Mouse (Mus musculus): ENCODE measurements around the gene Tmem121b. TPM values are rescaled to one million over a fixed set of nuclear protein-coding genes. Genes with fewer than 3 reads are reported as not detected.

Gene Tmem121b
- polyA plus RNA-seq, 1 experiment from 2014 or later, result 0.17 TPM

GRCm38 (mm10) chr6:120461217-120461616, 32.4 kb downstream of the Tmem121b start:
- no peak for DNase-seq
- peaks cover 8% of the 10 kb centered on the region; the same call in 1 of the 2 replicates for H3K4me1 ChIP-seq (ENCODE audit: insufficient read depth)
- H3K4me2 ChIP-seq, result no peak overlapping the region
- H3K9ac ChIP-seq, result no peak overlapping the region
- TF ChIP-seq CTCF (IDR thresholded peaks at IDR 0.05; ENCODE audit: low read depth), result no peak
- ATAC-seq (ENCODE audit: insufficient read depth), result no peak
- no peak overlapping the region for H3K27ac ChIP-seq (ENCODE audit: low read depth)
- 70% methylated on average over 15 of the region's 15 CpGs for WGBS
- H3K36me3 ChIP-seq (ENCODE audit: insufficient read depth), result no peaks in the 10 kb centered on the region
- H3K27me3 ChIP-seq (ENCODE audit: insufficient read depth, low read length), result peaks cover 38% of the 10 kb centered on the region
- no peak overlapping the region for H3K4me3 ChIP-seq (ENCODE audit: low read depth, low read length)
- H3K9me3 ChIP-seq (ENCODE audit: low read depth, low read length), result no peaks in the 10 kb centered on the region

GRCm38 (mm10) chr6:120457751-120458150, 35.9 kb downstream of the Tmem121b start:
- Histone ChIP-seq H3K9me3 (ENCODE audit: low read depth, low read length) (no peaks in the 10 kb centered on the region), H3K36me3 (ENCODE audit: insufficient read depth) (no peaks in the 10 kb centered on the region), H3K27me3 (ENCODE audit: insufficient read depth, low read length) (peaks cover 16% of the 10 kb centered on the region), H3K4me3 (ENCODE audit: low read depth, low read length) (no peak overlapping the region), H3K4me2 (no peak overlapping the region), H3K9ac (no peak overlapping the region), H3K4me1 (ENCODE audit: insufficient read depth) (no peaks in the 10 kb centered on the region), H3K27ac (ENCODE audit: low read depth) (no peak overlapping the region)
- TF ChIP-seq CTCF (IDR thresholded peaks at IDR 0.05; ENCODE audit: low read depth), result no peak
- DNase-seq (no peak), ATAC-seq (ENCODE audit: insufficient read depth) (no peak)
- WGBS, result 84% methylated on average over 5 of the region's 5 CpGs

DNA sequence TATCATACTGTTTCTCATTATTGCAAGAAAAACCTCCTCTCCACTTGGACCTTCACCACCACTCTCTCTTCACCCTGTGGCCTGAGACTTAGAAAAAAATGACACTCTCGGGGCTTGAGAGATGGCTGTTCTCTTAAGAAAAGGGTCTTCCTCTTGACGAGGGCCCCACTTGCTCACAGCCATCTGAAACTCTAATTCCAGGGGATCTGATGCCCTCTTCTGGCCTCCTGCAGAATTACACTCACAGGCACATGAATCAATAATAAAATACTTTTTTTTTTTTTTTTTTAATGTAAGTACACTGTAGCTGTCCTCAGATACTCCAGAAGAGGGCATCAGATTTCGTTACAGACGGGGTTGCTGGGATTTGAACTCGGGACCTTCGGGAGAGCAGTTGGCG, 36.5 kb downstream of the Tmem121b start:
- WGBS, result 61% methylated on average over 7 of the region's 7 CpGs
- Histone ChIP-seq H3K36me3 (ENCODE audit: insufficient read depth) (no peaks in the 10 kb centered on the region), H3K9me3 (ENCODE audit: low read depth, low read length) (no peaks in the 10 kb centered on the region), H3K4me3 (ENCODE audit: low read depth, low read length) (no peak overlapping the region), H3K4me1 (ENCODE audit: insufficient read depth) (no peaks in the 10 kb centered on the region), H3K27me3 (ENCODE audit: insufficient read depth, low read length) (peaks cover 11% of the 10 kb centered on the region), H3K9ac (no peak overlapping the region), H3K4me2 (no peak overlapping the region), H3K27ac (ENCODE audit: low read depth) (no peak overlapping the region)
- DNase-seq (no peak), ATAC-seq (ENCODE audit: insufficient read depth) (no peak)
- peak; percentile 46 for TF ChIP-seq CTCF (IDR thresholded peaks at IDR 0.05; ENCODE audit: low read depth)

DNA sequence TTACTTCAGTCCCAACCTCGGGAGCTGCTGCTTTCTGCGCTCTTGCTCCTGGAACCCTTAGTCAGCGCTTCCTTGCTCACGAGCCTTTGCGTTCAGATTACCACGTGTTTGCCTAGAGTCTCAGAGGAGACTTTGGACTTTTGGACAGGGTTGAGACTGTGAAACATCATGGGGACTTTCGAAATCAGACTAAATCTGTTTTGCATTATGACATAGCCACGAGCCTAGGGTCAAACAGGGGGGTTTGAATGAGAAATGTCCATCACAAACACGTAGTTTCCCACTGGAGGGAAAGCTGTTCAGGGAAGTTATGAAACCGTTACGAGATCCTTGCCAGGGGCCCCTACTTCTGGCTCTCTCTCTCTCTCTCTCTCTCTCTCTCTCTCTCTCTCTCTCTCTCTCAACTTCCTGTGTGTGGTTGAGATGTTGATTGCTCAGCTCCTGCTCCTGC, 39.0 kb downstream of the Tmem121b start:
- ATAC-seq (ENCODE audit: insufficient read depth), result no peak

GRCm38 (mm10) chr6:120453556-120453955, 40.1 kb downstream of the Tmem121b start:
- no peak for TF ChIP-seq CTCF (IDR thresholded peaks at IDR 0.05; ENCODE audit: low read depth)
- no peak overlapping the region for H3K9ac ChIP-seq

More for the DNA sequence above, 39.0 kb downstream of the Tmem121b start:
- H3K4me3 ChIP-seq (ENCODE audit: low read depth, low read length), result no peak overlapping the region
- no peaks in the 10 kb centered on the region for H3K36me3 ChIP-seq (ENCODE audit: insufficient read depth)
- no peak overlapping the region for H3K4me2 ChIP-seq
- 40% methylated on average over 11 of the region's 11 CpGs for WGBS
- DNase-seq, result peak; percentile 26
- TF ChIP-seq CTCF (IDR thresholded peaks at IDR 0.05; ENCODE audit: low read depth), result no peak
- H3K9ac ChIP-seq, result no peak overlapping the region
- H3K27me3 ChIP-seq (ENCODE audit: insufficient read depth, low read length), result no peaks in the 10 kb centered on the region
- H3K27ac ChIP-seq (ENCODE audit: low read depth), result no peak overlapping the region
- H3K4me1 ChIP-seq (ENCODE audit: insufficient read depth), result no peaks in the 10 kb centered on the region
- H3K9me3 ChIP-seq (ENCODE audit: low read depth, low read length), result no peaks in the 10 kb centered on the region

DNA sequence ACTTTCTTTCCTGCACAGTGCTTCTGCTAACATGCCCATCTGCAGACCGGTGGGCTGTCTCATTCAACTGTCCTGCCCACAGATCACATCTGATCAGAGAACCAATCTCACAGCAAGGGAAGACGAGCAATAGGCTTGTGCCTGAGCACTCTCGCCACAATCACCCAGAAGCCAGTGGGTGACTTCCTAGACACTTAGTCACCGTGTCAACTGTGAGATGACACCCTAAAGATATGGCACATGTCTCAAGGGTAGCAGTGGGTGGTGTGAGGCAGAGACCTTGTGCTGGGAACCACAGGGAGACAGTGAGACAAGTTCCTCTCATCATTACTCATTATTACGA, 40.5 kb downstream of the Tmem121b start:
- Histone ChIP-seq H3K4me3 (ENCODE audit: low read depth, low read length) (no peak overlapping the region), H3K36me3 (ENCODE audit: insufficient read depth) (no peaks in the 10 kb centered on the region), H3K4me1 (ENCODE audit: insufficient read depth) (no peaks in the 10 kb centered on the region), H3K9me3 (ENCODE audit: low read depth, low read length) (no peaks in the 10 kb centered on the region), H3K4me2 (no peak overlapping the region), H3K27ac (ENCODE audit: low read depth) (no peak overlapping the region), H3K27me3 (ENCODE audit: insufficient read depth, low read length) (no peaks in the 10 kb centered on the region), H3K9ac (no peak overlapping the region)
- DNase-seq, result no peak
- WGBS, result 87% methylated on average over 5 of the region's 5 CpGs
- ATAC-seq (ENCODE audit: insufficient read depth), result no peak
- TF ChIP-seq CTCF (IDR thresholded peaks at IDR 0.05; ENCODE audit: low read depth), result no peak

More at GRCm38 (mm10) chr6:120453556-120453955, 40.1 kb downstream of the Tmem121b start:
- 93% methylated on average over 3 of the region's 3 CpGs for WGBS
- DNase-seq (no peak), ATAC-seq (ENCODE audit: insufficient read depth) (no peak)
- H3K4me1 ChIP-seq (ENCODE audit: insufficient read depth), result no peaks in the 10 kb centered on the region
- H3K4me2 ChIP-seq, result no peak overlapping the region
- no peak overlapping the region for H3K27ac ChIP-seq (ENCODE audit: low read depth)
- no peaks in the 10 kb centered on the region for H3K9me3 ChIP-seq (ENCODE audit: low read depth, low read length)
- no peaks in the 10 kb centered on the region for H3K36me3 ChIP-seq (ENCODE audit: insufficient read depth)
- H3K27me3 ChIP-seq (ENCODE audit: insufficient read depth, low read length), result no peaks in the 10 kb centered on the region
- H3K4me3 ChIP-seq (ENCODE audit: low read depth, low read length), result no peak overlapping the region

DNA sequence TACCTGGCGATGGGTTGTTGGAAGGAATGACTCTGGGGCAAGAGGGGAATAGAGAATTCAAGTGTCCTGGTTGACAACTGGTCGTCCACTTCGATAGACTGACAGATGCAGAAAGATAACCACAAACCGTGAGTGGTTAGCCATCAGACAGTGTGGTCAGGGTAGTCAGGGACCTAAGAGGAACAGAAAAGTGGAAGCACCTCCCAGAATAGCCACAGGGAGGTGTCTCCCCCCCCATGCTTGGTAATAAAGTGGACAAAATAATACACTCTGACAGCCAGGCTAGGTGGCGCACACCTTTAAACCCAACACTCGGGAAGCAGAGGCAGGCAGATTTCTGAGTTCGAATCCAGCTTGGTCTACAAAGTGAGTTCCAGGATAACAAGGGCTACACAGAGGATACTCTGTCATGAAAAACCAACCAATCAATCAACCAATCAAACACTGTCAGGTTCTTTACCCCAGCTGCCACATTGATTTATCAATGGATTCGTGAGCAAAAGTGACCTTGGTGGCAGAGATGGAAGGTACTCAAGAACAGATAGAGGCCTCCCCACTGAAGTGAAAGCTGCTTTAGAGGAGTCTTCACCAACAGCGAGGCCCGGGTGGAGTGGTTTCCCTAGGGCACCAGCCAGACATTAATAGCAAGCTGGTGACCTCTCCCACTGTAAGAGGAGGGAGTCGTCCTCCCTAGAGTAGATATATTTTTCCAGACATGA, 41.1 kb downstream of the Tmem121b start:
- Histone ChIP-seq H3K27me3 (ENCODE audit: insufficient read depth, low read length) (no peaks in the 10 kb centered on the region), H3K4me3 (ENCODE audit: low read depth, low read length) (no peak overlapping the region), H3K4me2 (no peak overlapping the region), H3K27ac (ENCODE audit: low read depth) (no peak overlapping the region), H3K9ac (no peak overlapping the region), H3K4me1 (ENCODE audit: insufficient read depth) (no peaks in the 10 kb centered on the region), H3K36me3 (ENCODE audit: insufficient read depth) (no peaks in the 10 kb centered on the region), H3K9me3 (ENCODE audit: low read depth, low read length) (no peaks in the 10 kb centered on the region)
- TF ChIP-seq CTCF (IDR thresholded peaks at IDR 0.05; ENCODE audit: low read depth), result no peak
- DNase-seq (no peak), ATAC-seq (ENCODE audit: insufficient read depth) (no peak)
- WGBS, result 80% methylated on average over 11 of the region's 11 CpGs

Data from lung, embryonic 14.5 days (tissue).